Mouse (Mus musculus) kidney, postnatal 0 days (tissue): ENCODE data around the gene Vat1. TPM values are rescaled to one million over a fixed set of nuclear protein-coding genes. Genes with fewer than 3 reads are reported as not detected.
A peak's percentile ranks its signal among the peaks of the same experiment; 100 is the strongest.

Experiments
- ATAC-seq: fragments of 200-750 bp; cut with Nextera tagmentation; replicated peaks from 2 replicates; pipeline ENCODE4 v1.8.0; 2017; ENCODE audit warnings: low read depth, moderate number of reproducible peaks, moderate TSS enrichment, moderate library complexity; ENCODE audit not compliant: low FRiP score
- DNase-seq: peaks from one replicate; pipeline ENCODE4 v3.0.0-alpha.2; 2016; ENCODE audit warnings: low spot score
- H3K27ac ChIP-seq: fragments of 300-500 bp; sonication (generic); 2 replicates; pipeline ENCODE4 v1.5.1; 2014; ENCODE audit warnings: mild to moderate bottlenecking
- H3K27me3 ChIP-seq: fragments of 300-500 bp; sonication (generic); 2 replicates; pipeline ENCODE4 v1.6.1; 2014; ENCODE audit warnings: low read length, mixed read lengths; ENCODE audit not compliant: insufficient read depth
- H3K36me3 ChIP-seq: fragments of 300-500 bp; sonication (generic); 2 replicates; pipeline ENCODE4 v1.6.1; 2014; ENCODE audit warnings: low read length, mixed read lengths; ENCODE audit not compliant: insufficient read depth
- H3K4me1 ChIP-seq: fragments of 300-500 bp; sonication (generic); replicated peaks from 2 replicates; pipeline ENCODE4 v1.6.1; 2014; ENCODE audit warnings: antibody characterized with exemption, low read length, mixed read lengths; ENCODE audit not compliant: insufficient read depth
- H3K4me2 ChIP-seq: fragments of 300-500 bp; sonication (generic); 2 replicates; pipeline ENCODE4 v1.6.1; 2014; ENCODE audit warnings: mild to moderate bottlenecking, low read length, moderate library complexity, mixed read lengths
- H3K4me3 ChIP-seq: fragments of 300-500 bp; sonication (generic); replicated peaks from 2 replicates; pipeline ENCODE4 v1.5.1; 2014; ENCODE audit warnings: low read depth, low read length
- H3K9ac ChIP-seq: fragments of 300-500 bp; sonication (generic); 2 replicates; pipeline ENCODE4 v1.6.1; 2014; ENCODE audit warnings: low read depth, low read length
- H3K9me3 ChIP-seq: fragments of 300-500 bp; sonication (generic); replicated peaks from 2 replicates; pipeline ENCODE4 v1.6.1; 2016; ENCODE audit warnings: low read length, inconsistent platforms, mixed read lengths
- CTCF ChIP-seq: IDR thresholded peaks from 2 replicates; pipeline ENCODE4 v1.5.1; 2016; ENCODE audit warnings: antibody characterized with exemption, low read depth, mild to moderate bottlenecking, moderate library complexity
- WGBS: fragments of 180-500 bp; shearing (Covaris S2); extraction: QIAGEN DNeasy Blood & Tissue Kit; methylation state at CpG from one replicate; pipeline ENCODE4 v1.1.7; 2014; 5-methylcytosine and 5-hydroxymethylcytosine counted together
- microRNA-seq: library from miRNA; unstranded; fragments of <30 nt; microRNA quantifications from one replicate; pipeline ENCODE4, GENCODE M21; 2016
- polyA plus RNA-seq: library from polyadenylated mRNA; unstranded; fragments of >200 nt; fragmentation: Nextera tagmentation; extraction: Ambion mirVana; gene quantifications from 2 replicates; pipeline ENCODE4 v1.2.1, GENCODE M21; 2015

Vat1 gene
- polyA plus RNA-seq, 1 experiment from 2014 or later, result 38.6 TPM

- no peaks in the 10 kb centered on the region for H3K9me3 ChIP-seq
These were observed 47.0 kb downstream of the Vat1 start for GRCm38 (mm10) chr11:101418991-101419390.

GRCm38 (mm10) chr11:101417101-101417855, 48.8 kb downstream of the Vat1 start, which contains the start of gene Aarsd1:
Gene Aarsd1, minus strand, starts transcription at chr11:101417615.
- DNase-seq (peak; percentile 81), ATAC-seq (peak; percentile 56)
- H3K27ac ChIP-seq, result peak within 1 kb of the TSS; percentile 83
- H3K9ac ChIP-seq, result peak within 1 kb of the TSS; percentile 88
- peak within 1 kb of the TSS; percentile 83 for H3K4me2 ChIP-seq
- under 1% methylated on average over 45 of the region's 45 CpGs for WGBS
- H3K9me3 ChIP-seq, result no peaks in the 10 kb centered on the region
- no peaks in the 10 kb centered on the region for H3K27me3 ChIP-seq
- peaks cover 10% of the 10 kb centered on the region; the same call in 1 of the 2 replicates for H3K36me3 ChIP-seq
- no peaks in the 10 kb centered on the region for H3K4me1 ChIP-seq
- no peak for TF ChIP-seq CTCF
- peak within 1 kb of the TSS; percentile 87 for H3K4me3 ChIP-seq

More at GRCm38 (mm10) chr11:101418991-101419390, 47.0 kb downstream of the Vat1 start:
- Histone ChIP-seq H3K9ac (no peak overlapping the region), H3K27ac (no peak overlapping the region), H3K27me3 (no peaks in the 10 kb centered on the region), H3K36me3 (no peaks in the 10 kb centered on the region), H3K4me3 (no peak overlapping the region), H3K4me1 (peaks cover 7% of the 10 kb centered on the region; the same call in 1 of the 2 replicates), H3K4me2 (no peak overlapping the region)
- DNase-seq (no peak), ATAC-seq (no peak)
- 59% methylated on average over 6 of the region's 6 CpGs for WGBS
- no peak for TF ChIP-seq CTCF

- peak overlapping the region; percentile 83 for H3K27ac ChIP-seq
- peak overlapping the region; percentile 83 for H3K4me2 ChIP-seq
- no peaks in the 10 kb centered on the region for H3K27me3 ChIP-seq
- peak overlapping the region; percentile 88 for H3K9ac ChIP-seq
- H3K4me1 ChIP-seq, result no peaks in the 10 kb centered on the region
- H3K36me3 ChIP-seq, result peaks cover 16% of the 10 kb centered on the region; the same call in 1 of the 2 replicates
- no peaks in the 10 kb centered on the region for H3K9me3 ChIP-seq
- WGBS, result 2% methylated on average over 11 of the region's 11 CpGs
- TF ChIP-seq CTCF, result no peak
- H3K4me3 ChIP-seq, result peak overlapping the region; percentile 87
- DNase-seq, result peak; percentile 7
- peak; percentile 5; the same call in 1 of the 2 replicates for ATAC-seq
These were observed 49.5 kb downstream of the Vat1 start for GRCm38 (mm10) chr11:101416433-101417100.

DNA sequence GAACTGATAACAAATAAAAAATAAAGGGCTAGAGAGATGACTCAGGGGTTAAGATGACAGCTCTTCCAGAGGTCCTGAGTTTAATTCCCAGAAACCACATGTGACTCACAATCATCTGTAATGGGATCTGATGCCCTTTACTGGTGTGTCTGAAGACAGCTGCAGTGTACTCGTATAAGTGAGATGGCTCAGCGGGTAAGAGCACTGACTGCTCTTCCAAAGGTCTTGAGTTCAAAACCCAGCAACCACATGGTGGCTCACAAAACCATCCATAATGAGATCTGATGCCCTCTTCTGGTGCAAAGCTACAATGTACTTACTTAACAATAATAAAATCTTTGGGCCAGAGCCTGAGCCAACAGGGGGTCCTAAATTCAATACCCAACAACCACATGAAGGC, 50.7 kb downstream of the Vat1 start:
- peaks cover 28% of the 10 kb centered on the region for H3K36me3 ChIP-seq
- peak; percentile 22 for DNase-seq
- TF ChIP-seq CTCF, result peak; percentile 34
- 79% methylated on average over 2 of the region's 2 CpGs for WGBS
- no peak overlapping the region for H3K27ac ChIP-seq
- no peaks in the 10 kb centered on the region for H3K9me3 ChIP-seq
- no peak overlapping the region for H3K4me2 ChIP-seq
- H3K4me1 ChIP-seq, result no peaks in the 10 kb centered on the region
- no peak overlapping the region for H3K4me3 ChIP-seq
- no peak for ATAC-seq
- no peaks in the 10 kb centered on the region for H3K27me3 ChIP-seq
- no peak overlapping the region for H3K9ac ChIP-seq

Small RNA genes within 50 kb of the gene (microRNA-seq; reads per million reads assigned to microRNA genes)
- not detected for gene Mir6929

Other genes starting within 250 kb of the Vat1 start
- 18.6 and 20.3 TPM in 2 replicates for gene Ezh1, start 239.8 kb downstream of the Vat1 start, polyA plus RNA-seq
- 242 and 247 TPM in 2 replicates for gene Ramp2, start 220.2 kb downstream of the Vat1 start, polyA plus RNA-seq
- 179 and 180 TPM in 2 replicates for gene Vps25, start 212.5 kb downstream of the Vat1 start, polyA plus RNA-seq
- 47.0 and 48.8 TPM in 2 replicates for gene Wnk4, start 205.7 kb downstream of the Vat1 start, polyA plus RNA-seq
- 1.5 and 2.0 TPM in 2 replicates for gene Cntd1, start 187.2 kb downstream of the Vat1 start, polyA plus RNA-seq
- gene Coa3, start 187.1 kb downstream of the Vat1 start, polyA plus RNA-seq, result 209 and 211 TPM in 2 replicates
- 156 and 165 TPM in 2 replicates for gene Becn1, start 163.9 kb downstream of the Vat1 start, polyA plus RNA-seq
- 102 and 104 TPM in 2 replicates for gene Psme3, start 150.0 kb downstream of the Vat1 start, polyA plus RNA-seq
- 0.37 and 0.58 TPM in 2 replicates for gene Aoc2, start 141.2 kb downstream of the Vat1 start, polyA plus RNA-seq
- 1.8 and 2.0 TPM in 2 replicates for gene Aoc3, start 135.6 kb downstream of the Vat1 start, polyA plus RNA-seq
- gene G6pc, start 98.7 kb downstream of the Vat1 start, polyA plus RNA-seq, result 23.2 and 37.0 TPM in 2 replicates
- gene Aarsd1, start 48.6 kb downstream of the Vat1 start, polyA plus RNA-seq, result 58.4 and 66.0 TPM in 2 replicates
- 4.0 and 4.5 TPM in 2 replicates for gene Gm27029, start 41.4 kb downstream of the Vat1 start, polyA plus RNA-seq
- 17.9 and 19.6 TPM in 2 replicates for gene Rundc1, start 41.1 kb downstream of the Vat1 start, polyA plus RNA-seq
- 8.7 and 11.5 TPM in 2 replicates for gene Ptges3l, start 40.9 kb downstream of the Vat1 start, polyA plus RNA-seq
- 396 and 448 TPM in 2 replicates for gene Rpl27, start 23.9 kb downstream of the Vat1 start, polyA plus RNA-seq
- 30.0 and 30.8 TPM in 2 replicates for gene Ifi35, start 17.8 kb downstream of the Vat1 start, polyA plus RNA-seq
- 10.3 and 11.1 TPM in 2 replicates for gene Rnd2, start 1.2 kb downstream of the Vat1 start, polyA plus RNA-seq
- 4.2 and 6.3 TPM in 2 replicates for gene Brca1, start 85.7 kb upstream of the Vat1 start, polyA plus RNA-seq
- gene Nbr1, start 85.9 kb upstream of the Vat1 start, polyA plus RNA-seq, result 62.6 and 63.3 TPM in 2 replicates
- gene Tmem106a, start 116.0 kb upstream of the Vat1 start, polyA plus RNA-seq, result 19.4 and 20.9 TPM in 2 replicates
- gene Gm11634, start 133.0 kb upstream of the Vat1 start, polyA plus RNA-seq, result 0.37 TPM in 1 of 2 replicates, not detected in the other
- gene Rdm1, start 161.0 kb upstream of the Vat1 start, polyA plus RNA-seq, result 30.9 and 37.6 TPM in 2 replicates
- 7.0 and 7.9 TPM in 2 replicates for gene Arl4d, start 199.3 kb upstream of the Vat1 start, polyA plus RNA-seq